Mouse (Mus musculus) mouse trophoblast stem cell (cell line): Measurements from ENCODE around the gene Dis3l.

Source experiments
- in situ Hi-C, 2 experiments: fragments of 300-500 bp; cut with MseI, MboI; formaldehyde crosslinking; loops; 2 replicates in 1 of 2; 3 replicates in 1 of 2; pipeline ENCODE4 v1.15.1; 2025

Dis3l gene

DNA sequence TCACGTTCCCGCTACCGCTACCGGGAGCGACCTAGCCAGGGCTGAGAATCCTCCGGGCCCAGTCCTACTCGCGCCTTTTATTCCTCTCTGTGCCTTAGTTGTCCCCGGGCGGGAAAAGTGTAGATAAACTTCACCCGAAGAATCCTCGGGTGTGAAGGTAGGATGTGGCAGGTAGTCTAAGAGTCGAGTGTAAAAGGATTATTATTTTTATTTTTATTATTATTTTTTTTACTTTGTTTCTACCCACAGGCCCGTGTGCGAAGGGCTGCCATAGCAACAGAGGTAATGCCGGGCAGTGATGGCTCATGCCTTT is at the start of gene Dis3l:
TSS of gene Dis3l (minus strand) at position 35 of the 313 bp plus-strand sequence.
- in situ Hi-C loops: no loop called here

GRCm38 (mm10) chr9:64389576-64390292 is 48.6 kb upstream of the Dis3l start:
- in situ Hi-C loops: loop anchor here in 1 of 2 experiments (25.0 kb wide), 1 partner anchor 248 kb away; no protein-coding TSS in a partner anchor

- in situ Hi-C loops: loop anchor here in 1 of 2 experiments (25.0 kb wide), 1 partner anchor 251 kb away; no protein-coding TSS in a partner anchor
These were observed 45.6 kb upstream of the Dis3l start for GRCm38 (mm10) chr9:64386466-64387211.

DNA sequence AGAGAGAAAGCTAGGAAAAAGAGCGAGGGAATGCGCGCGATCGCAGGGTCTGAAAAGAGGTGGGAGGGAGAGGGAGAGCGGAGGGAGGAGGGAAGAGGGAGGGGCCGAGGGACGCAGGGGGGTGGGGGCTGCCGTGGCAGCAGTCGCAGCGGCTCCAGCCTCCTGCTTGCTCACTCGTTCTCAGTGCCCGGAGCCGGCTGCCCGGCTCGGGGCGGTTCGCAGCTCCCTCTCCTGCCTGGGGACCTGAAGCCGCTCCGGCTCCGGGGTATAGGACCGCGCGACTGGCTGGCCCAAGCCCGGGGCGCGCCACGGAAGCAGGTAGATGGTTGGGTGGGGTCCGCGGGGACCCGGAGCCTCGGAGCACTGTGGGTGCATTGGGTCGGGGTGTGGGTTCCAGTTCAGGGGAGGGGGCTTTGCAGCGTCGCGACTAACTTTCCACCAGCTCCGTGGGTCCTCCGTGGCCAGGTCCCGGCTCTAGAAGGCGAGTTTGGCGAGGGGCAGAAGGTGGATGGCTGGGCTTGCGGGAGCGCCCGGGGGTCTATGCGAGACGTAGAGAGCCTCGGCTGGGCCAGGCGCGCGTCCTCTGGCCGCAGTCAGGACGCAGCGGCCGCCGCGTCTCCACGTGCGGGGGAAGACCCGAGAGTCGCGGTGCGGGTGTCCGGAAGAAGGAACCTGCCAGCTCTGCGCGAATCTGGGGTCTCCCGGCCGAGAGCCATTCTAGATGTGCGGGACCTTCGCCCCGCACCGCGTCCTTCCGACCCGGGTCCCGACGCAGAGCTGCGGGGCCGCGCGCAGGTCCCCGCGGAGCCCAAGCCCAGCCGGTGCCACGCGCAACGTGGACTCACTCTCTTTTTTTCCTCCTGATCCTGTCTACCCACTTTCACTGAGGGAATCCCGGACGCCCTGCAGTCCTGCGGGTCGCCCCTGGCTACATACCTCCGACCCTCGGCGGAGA is 44.7 kb upstream of the Dis3l start, which contains the start of gene Megf11:
TSS of gene Megf11 (plus strand) at position 116 of the 955 bp plus-strand sequence.
- in situ Hi-C loops: loop anchor here in 1 of 2 experiments (25.0 kb wide), 1 partner anchor 252 kb away; no protein-coding TSS in a partner anchor

DNA sequence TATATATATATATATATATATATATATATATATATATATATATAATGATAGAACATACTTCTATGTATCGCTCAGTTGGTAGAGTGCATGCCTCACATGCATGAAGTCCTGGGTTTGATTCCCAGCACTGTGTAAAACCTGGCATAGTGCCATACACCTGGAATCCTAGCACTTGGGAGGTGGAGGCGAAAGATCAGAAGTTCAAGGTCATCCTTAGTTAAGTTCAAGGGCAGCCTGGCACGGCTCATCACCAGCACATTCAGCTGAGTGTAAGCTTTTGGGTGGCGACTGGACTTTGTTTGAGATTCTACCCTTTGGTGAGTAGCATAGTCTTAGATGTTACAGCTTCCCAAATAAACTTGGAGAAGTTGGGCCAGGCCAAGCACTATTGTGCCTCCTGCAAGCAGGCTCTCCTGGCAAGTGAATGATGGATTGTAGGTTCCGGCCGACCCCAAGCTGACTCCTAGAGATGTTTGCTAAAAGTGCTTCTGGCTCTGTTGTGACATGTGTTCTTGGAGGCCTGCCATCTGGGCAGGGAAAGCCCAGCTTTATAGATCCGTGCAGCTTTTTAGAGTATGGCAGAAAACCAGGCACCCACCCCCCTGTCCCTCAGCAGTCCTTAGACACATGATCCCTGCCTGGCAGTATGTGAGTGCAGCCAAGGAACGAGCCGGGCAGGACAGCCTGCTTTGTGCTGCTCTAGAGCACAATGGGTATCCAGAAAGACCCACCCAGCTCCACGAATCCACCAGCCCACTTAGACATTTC is 42.1 kb upstream of the Dis3l start:
- in situ Hi-C loops: loop anchor here in 1 of 2 experiments (25.0 kb wide), 1 partner anchor 254 kb away; no protein-coding TSS in a partner anchor

DNA sequence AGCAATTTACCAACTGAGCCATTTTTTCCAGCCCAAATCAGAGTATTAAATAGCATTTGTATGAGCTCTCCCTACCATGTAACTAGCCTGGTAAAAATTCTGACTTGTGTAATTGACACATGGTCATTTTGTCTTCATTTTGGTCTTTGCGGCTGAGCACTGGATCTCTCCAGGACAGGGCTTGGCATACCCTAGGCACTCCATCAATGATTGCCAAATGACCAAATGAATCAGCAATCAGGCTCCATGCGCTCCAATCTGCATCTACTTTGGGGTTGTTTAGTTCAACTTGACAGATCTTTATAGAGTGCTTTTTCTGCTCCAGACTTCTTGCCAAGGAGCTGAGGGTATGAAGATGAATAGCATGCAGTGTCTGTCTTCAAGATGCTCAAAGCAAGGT is 35.3 kb upstream of the Dis3l start:
- in situ Hi-C loops: loop anchor here in 1 of 2 experiments (25.0 kb wide), 1 partner anchor 261 kb away; no protein-coding TSS in a partner anchor

DNA sequence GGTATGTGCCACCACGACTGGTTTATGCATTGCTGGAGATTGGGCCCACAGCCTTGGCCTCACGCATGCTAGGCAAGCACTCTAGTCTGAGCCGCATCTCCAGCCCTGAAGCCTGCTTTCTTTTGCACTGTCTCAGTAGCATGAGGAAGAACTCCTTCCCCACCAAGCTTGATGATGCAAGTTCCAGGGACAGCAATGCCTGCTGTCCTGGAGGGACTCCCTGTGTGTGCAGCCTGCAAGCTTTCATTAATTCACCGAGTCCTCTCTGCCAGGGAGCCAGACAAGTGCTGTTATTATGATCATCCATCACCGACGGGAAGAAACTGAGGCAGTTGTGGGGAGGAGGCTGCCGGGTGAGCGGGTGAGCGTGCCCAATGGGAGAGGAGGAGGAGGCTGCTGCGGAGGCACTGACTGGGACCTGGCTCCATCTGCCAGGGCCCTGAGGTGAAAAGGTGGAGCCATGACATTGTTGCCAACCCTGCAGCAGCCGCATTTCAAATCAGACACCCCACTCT is 30.3 kb upstream of the Dis3l start:
- in situ Hi-C loops: no loop called here

DNA sequence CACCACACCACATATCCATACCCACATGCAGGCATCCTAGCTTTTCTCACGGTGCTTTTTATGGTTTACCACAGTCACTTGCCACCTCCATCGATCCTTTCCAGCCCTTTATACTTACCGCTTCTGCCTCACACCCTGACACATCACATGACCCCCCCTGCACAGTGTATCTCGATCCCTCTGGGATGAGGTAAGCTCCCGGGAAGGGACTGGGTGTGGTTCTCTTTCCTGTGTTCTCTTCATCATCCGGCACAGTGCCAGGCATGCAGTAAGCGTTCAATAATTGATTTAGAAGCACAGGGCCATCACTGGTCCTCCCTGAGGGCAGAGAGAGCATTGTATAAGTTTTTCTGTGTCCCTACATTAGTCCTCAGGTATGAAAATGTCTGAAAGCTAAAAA is 28.8 kb upstream of the Dis3l start:
- in situ Hi-C loops: no loop called here

DNA sequence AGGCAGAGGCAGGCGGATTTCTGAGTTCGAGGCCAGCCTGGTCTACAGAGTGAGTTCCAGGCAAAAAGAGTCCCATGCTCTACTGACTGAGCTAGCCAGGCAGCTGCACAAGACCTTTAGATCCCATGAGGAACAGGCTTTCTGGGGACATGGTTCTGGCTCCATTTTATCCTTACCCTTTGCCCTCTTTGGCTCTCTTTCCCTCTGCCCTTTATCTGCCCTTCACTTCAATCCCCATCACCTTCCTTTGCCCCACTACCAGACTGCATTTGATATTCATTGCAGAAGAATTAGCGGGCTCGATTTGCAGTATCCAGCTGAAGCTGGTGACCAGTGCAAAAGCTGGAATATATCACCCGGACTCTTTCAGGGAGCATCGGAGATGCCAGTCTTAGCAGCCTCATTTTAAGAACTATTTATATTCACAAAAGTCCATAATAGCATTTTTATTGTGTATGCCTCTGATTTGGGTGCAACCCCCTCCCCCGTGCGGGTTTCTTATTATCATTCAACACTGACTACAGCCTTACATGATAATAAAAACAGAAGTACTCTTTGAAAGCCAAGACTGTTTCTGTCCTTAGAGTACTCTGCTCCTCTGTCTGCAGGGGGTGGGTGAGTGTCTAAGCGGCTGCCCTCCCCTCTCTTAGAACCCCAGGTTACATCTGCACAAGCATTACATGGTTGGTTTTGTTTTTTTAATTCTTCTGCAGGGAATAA is 20.3 kb upstream of the Dis3l start:
- in situ Hi-C loops: no loop called here

DNA sequence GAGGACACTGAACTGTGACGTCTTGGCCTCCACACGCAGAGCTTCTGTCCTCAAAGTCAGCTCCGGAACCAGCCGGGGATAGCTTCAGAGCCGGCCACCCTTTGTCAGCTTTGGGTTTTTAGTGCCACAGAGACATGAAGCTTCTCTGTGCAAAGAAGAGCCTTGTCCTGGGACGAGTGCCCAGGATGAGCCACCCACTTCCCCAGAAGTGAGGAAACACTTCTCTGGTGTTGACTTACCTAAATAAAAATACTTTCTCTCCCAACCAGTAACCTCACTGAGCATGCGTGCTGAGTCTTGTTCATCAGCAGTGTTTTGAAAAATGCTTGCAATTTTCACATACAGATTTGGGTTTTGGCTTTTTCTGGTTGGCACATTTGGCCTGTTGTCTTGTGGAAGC is 14.5 kb upstream of the Dis3l start:
- in situ Hi-C loops: no loop called here

DNA sequence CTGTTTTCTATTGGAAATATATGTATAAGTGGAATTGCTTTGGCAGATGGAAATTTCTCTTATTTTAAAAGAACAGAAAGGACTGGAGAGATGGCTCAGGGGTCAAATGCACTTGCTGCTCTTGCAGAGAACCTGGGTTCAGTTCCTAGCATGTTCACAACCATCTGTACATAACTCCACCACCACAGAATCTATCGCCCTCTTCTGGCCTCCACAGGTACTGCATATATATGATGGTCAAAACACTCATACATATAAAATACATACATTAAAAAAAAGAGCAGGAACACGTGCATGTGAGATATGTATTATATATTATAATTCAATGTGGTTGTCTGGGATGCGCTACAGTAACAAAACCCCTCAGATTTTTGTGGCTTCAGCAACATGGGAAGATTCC is 10.1 kb upstream of the Dis3l start:
- in situ Hi-C loops: no loop called here

DNA sequence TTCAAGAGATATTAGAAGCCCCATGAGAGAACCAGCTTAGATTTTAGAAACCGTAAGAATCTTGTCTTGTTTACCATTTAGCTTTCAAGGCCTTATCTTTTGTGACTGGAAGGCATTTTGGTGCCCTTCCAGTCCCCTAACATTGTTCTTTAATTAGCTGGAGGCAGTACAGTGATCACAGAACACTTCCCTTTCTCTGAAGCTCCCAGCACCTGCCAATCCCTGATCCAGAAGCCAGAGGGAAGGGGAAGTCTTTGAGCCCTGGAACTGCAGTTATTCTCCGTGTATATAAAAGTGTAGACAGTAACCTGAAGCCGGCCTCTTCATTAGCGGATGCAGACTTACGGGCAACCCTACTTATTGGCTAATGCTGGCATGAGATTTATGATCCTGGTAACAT is 8.4 kb upstream of the Dis3l start:
- in situ Hi-C loops: no loop called here

DNA sequence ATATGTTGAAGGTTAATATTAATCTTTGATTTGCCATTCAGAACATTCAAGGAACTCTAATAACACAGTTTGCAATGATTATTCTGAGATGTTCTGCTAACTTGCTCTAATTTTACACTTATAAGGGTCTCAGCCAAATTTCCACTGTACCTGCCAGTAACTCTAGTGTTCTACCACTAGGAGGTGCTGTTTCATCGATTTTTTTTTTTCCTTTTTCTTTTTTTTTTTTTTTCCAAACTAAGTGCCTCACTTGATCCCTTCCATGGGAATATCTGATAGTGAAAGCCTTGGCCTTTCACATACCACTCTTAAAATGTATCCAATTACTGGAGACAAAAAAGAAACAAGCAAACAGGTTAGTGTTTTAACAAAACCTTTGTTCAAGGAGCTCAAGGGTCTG is 6.3 kb upstream of the Dis3l start:
- in situ Hi-C loops: no loop called here

GRCm38 (mm10) chr9:64345931-64346330 is 4.8 kb upstream of the Dis3l start:
- in situ Hi-C loops: no loop called here

- in situ Hi-C loops: no loop called here
These were observed 2.6 kb upstream of the Dis3l start for GRCm38 (mm10) chr9:64343656-64344055.

- in situ Hi-C loops: no loop called here
These were observed 583 bp upstream of the Dis3l start for GRCm38 (mm10) chr9:64341671-64342070.

DNA sequence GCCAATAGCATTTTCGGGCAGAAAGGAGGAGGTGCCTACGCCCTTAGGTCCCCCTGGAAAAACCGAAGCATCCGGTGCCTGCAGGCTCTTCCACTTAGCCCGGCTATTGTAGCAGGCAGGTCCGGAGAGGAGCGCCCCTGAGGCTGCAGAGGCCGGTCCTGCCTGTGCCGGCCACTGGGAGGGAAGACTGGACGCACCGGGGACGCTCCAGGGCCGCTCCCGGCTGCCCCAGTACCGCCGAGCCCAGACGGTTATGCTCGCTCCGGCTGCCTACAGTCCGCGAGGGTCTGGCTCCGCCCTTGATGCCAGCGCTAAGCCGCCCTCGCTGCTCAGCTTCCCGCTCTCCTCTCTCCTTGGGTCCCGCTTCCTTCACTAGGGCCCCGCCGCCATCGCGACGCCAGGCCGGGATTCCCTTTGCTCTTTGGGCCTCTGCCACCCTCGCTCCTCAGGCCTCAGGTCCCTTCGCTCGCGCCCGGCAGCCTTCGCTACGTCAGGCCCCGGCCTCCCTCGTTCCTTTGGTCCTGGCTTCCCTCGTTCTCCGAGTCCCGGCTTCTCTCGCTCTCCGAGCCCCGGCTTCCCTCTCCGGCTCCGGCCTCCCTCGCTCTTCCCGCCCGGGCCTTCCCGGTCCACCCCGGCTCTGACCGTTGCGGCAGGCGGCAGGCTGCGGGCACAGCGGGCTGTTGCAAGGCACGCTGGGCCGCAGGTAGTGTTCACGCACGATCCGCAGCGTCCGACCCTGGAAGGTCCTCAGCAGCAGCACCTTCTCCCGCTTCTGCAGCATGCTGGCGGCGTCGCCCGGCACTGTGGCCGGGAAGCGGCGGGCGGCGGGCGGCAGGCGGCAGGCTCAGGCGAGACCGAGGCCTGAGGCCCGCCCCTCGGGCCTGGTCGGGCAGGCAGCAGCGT is 486 bp downstream of the Dis3l start:
- in situ Hi-C loops: no loop called here

DNA sequence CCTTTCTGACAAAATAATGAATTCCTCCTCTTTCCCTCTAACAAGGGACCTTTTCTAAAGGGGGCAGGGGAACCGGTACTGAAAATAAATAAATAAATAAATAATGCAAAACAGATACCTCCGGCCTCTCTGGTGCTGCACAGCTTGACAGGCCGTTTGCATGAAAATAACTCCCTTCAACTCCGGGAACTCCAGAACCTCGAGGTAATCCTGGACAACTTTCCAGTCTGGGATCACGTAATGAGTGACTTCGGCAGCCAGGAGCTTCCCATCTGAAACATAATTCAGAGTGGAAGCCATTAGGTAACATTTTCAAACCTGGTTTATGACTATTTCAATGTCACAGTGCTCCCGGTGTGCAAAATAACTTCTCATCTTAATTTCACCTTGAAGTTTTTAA is 1.7 kb downstream of the Dis3l start:
- in situ Hi-C loops: no loop called here

DNA sequence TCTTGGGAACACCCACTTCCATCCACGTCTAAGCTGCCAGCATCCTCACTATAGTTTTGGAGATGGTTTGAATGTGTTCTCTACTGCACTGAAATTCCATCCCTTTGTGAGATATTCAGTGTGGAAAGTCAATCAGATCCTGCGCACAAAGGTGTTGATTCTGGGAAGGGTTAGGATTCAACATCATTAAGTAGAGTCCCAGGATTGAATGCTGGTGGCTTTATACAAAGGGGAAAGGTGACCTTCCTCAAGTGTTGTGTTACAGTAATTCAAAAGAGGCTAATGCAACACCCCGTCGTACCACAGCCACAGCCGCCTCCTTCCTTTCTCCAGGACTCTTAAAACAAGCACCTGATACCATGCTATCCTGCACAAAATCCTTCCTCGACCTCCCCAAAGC is 5.3 kb downstream of the Dis3l start:
- in situ Hi-C loops: no loop called here
